Mouse (Mus musculus) lung, adult 2 months (tissue): ENCODE data around the gene Nppc. TPM values are rescaled to one million over a fixed set of nuclear protein-coding genes. Genes with fewer than 3 reads are reported as not detected.

Experiments used
- DNase-seq: peaks from one replicate; pipeline ENCODE4 v3.0.0; 2022
- H3K4me1 ChIP-seq: fragments of 200-500 bp; 2 replicates; pipeline ENCODE4 v1.6.1; 2011; ENCODE audit warnings: low read length; ENCODE audit not compliant: control insufficient read depth, insufficient read depth
- H3K4me3 ChIP-seq: fragments of 200-500 bp; replicated peaks from 2 replicates; pipeline ENCODE3; 2011; ENCODE audit warnings: low read depth, mild to moderate bottlenecking, control low read depth, low read length; ENCODE audit errors: extremely low read depth
- CTCF ChIP-seq: fragments of 200-500 bp; IDR thresholded peaks from 2 replicates; pipeline ENCODE4 v1.5.1; 2011; ENCODE audit warnings: mild to moderate bottlenecking, low read length, control low read depth; ENCODE audit not compliant: insufficient read depth
- POLR2A ChIP-seq: fragments of 200-500 bp; IDR thresholded peaks from 2 replicates; pipeline ENCODE4 v1.6.1; 2011; ENCODE audit warnings: low read depth, mild to moderate bottlenecking, control low read depth, low read length, borderline replicate concordance; ENCODE audit errors: extremely low read depth
- WGBS: fragments of 180-500 bp; shearing (Covaris S2); methylation state at CpG from one replicate; pipeline ENCODE4 v1.1.7; 2018; 5-methylcytosine and 5-hydroxymethylcytosine counted together
- polyA plus RNA-seq: library from polyadenylated mRNA; depleted of rRNA; stranded (reverse); fragments of >200 nt; gene quantifications from 2 replicates; pipeline ENCODE4 v1.2.3, GENCODE M21; 2012

The Nppc gene
- polyA plus RNA-seq, 1 experiment = 0.19 TPM

DNA sequence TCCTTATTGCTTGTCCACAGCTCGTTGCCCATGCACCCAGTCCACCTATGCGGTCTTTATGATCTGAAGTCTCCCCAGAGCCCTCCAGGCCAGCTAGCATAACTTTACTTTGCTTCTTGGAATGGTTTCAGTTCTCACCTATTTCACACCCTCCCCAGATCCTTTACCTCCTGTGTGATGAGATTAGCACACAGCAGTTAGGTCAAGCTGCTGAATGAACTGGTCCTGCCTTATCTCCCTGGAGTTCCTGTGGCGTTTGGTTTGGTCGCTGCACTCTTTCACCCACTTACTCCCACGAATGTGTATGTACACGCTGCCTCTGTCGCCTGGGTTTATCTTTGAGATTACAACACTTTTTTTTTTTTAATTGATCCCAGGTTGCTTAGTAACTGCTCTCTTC is 30.0 kb upstream of the Nppc start:
- DNase-seq = no peak
- H3K4me1 ChIP-seq = peaks cover 2% of the 10 kb centered on the region; the same call in 1 of the 2 replicates
- TF ChIP-seq POLR2A (no peak), CTCF (no peak)
- H3K4me3 ChIP-seq = no peak overlapping the region
- WGBS = 59% methylated on average over 7 of the region's 7 CpGs

DNA sequence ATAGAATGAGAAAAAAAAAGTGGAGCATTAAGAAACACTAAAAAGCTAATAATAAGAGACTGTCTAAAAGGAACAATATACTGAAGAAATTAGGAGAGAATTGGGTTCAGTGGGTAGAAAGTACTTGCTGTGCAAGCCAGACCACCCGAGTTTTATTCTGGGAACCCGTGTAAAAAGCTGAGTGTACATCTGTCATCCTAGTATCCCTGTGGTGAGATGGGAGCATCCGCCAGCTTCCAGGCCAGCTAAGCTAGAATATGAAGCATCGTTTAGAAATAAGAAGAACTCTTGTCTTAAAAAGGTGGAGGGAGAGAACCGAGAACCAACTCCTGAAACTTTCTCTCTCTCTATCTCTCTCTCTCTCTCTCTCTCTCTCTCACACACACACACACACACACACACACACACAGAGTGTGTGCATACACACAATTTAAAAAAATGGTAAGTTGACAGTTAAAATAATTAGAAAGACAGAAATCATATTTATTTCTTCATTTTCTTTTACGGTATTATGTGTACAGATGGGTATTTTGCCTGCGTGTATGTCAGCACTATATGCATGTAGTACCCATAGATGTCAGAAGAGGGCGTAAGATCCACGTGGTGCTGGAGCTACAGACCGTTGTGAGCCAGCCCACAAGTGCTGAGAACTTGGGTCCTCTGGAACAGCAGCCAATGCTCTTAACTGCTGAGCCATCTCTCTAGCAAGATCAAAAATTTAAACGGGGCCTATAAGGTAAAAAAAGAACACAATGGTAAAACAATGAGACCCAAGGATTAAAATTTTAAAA is 29.2 kb upstream of the Nppc start:
- TF ChIP-seq CTCF (no peak), POLR2A (no peak)
- 69% methylated on average over 11 of the region's 11 CpGs for WGBS
- Histone ChIP-seq H3K4me1 (peaks cover 2% of the 10 kb centered on the region; the same call in 1 of the 2 replicates), H3K4me3 (no peak overlapping the region)
- DNase-seq = no peak

DNA sequence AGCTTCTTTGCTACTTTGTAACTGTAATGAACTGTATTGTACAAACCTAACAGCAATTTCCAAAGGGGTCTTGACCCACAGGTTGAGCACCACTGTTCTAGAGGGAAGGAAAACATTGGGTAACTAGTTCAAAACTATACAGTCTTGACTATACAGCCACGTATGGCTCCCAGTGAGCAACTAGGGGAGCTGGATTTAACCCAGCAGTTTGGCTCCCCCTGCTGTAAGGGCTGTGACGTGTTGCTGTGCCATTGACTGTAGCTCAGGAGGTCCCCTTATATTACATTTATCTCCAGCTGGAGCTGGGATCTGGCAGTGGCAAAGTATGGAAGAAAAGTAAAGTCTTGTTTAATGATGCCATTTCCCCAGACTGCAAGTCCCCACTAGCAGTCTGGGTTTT is 28.4 kb upstream of the Nppc start:
- WGBS = 29% methylated on average over 2 of the region's 2 CpGs
- H3K4me1 ChIP-seq = peaks cover 2% of the 10 kb centered on the region; the same call in 1 of the 2 replicates
- no peak overlapping the region for H3K4me3 ChIP-seq
- TF ChIP-seq POLR2A (no peak), CTCF (peak; percentile 37)
- no peak for DNase-seq

DNA sequence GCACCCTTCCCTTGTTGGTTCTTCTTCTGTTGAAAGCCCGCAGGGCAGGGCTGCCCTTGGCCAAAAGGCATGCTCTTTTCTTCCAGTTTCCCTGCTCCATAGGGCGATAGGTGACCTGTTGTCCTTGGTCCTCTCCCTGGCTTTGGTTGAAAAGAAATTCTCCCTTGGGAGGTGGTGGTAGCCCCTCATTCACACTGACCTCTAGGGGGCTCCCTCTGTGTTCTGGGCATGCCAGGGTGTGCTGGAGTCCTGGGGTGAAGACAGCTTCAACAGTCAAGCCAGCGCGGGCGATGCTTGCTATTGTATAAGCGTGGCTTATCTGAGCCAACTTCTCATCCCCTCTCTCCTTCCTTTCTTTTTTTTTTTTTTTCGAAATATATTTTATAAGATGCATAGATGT is 26.6 kb upstream of the Nppc start:
- Histone ChIP-seq H3K4me3 (no peak overlapping the region), H3K4me1 (no peaks in the 10 kb centered on the region)
- TF ChIP-seq CTCF = peak; percentile 43; the same call in 1 of the 2 replicates
- TF ChIP-seq POLR2A = no peak
- DNase-seq = no peak
- 38% methylated on average over 7 of the region's 7 CpGs for WGBS

- no peak for DNase-seq
Observed at GRCm38 (mm10) chr1:86691027-86691426, 20.7 kb upstream of the Nppc start.

GRCm38 (mm10) chr1:86687236-86687635 is 16.9 kb upstream of the Nppc start:
- Histone ChIP-seq H3K4me3 (no peak overlapping the region), H3K4me1 (no peaks in the 10 kb centered on the region)
- 67% methylated on average over 4 of the region's 4 CpGs for WGBS
- TF ChIP-seq CTCF (no peak), POLR2A (no peak)
- no peak for DNase-seq

More at GRCm38 (mm10) chr1:86691027-86691426, 20.7 kb upstream of the Nppc start:
- Histone ChIP-seq H3K4me1 (no peaks in the 10 kb centered on the region), H3K4me3 (no peak overlapping the region)
- 71% methylated on average over 5 of the region's 5 CpGs for WGBS
- TF ChIP-seq CTCF (no peak), POLR2A (no peak)

- Histone ChIP-seq H3K4me1 (no peaks in the 10 kb centered on the region), H3K4me3 (no peak overlapping the region)
- 82% methylated on average over 10 of the region's 10 CpGs for WGBS
- no peak for DNase-seq
- no peak for TF ChIP-seq CTCF
- no peak for TF ChIP-seq POLR2A
Observed at GRCm38 (mm10) chr1:86678667-86679066, 8.3 kb upstream of the Nppc start.

GRCm38 (mm10) chr1:86677624-86678023 is 7.3 kb upstream of the Nppc start:
- DNase-seq = no peak
- TF ChIP-seq POLR2A = no peak
- TF ChIP-seq CTCF = no peak
- Histone ChIP-seq H3K4me1 (no peaks in the 10 kb centered on the region), H3K4me3 (no peak overlapping the region)
- 80% methylated on average over 3 of the region's 3 CpGs for WGBS

GRCm38 (mm10) chr1:86675126-86675525 is 4.8 kb upstream of the Nppc start:
- no peak for DNase-seq
- TF ChIP-seq POLR2A = no peak
- H3K4me1 ChIP-seq = no peaks in the 10 kb centered on the region
- 77% methylated on average over 12 of the region's 12 CpGs for WGBS
- no peak overlapping the region for H3K4me3 ChIP-seq

- H3K4me1 ChIP-seq = peaks cover 6% of the 10 kb centered on the region
- no peak for DNase-seq
- TF ChIP-seq CTCF = no peak
- no peak for TF ChIP-seq POLR2A
- H3K4me3 ChIP-seq = no peak overlapping the region
- 52% methylated on average over 9 of the region's 9 CpGs for WGBS
Observed at GRCm38 (mm10) chr1:86674385-86674784, 4.0 kb upstream of the Nppc start.
